Mouse (Mus musculus) small intestine, adult 2 months (tissue): ENCODE data around the gene Icmt.
A peak's percentile ranks its signal among the peaks of the same experiment; 100 is the strongest.

ENCODE experiments used
- CTCF ChIP-seq: fragments of 200-500 bp; IDR thresholded peaks from 2 replicates; pipeline ENCODE4 v1.5.1; 2012; ENCODE audit warnings: low read depth, mild to moderate bottlenecking, control low read depth, inconsistent platforms, low read length, moderate library complexity, mixed read lengths; ENCODE audit not compliant: insufficient replicate concordance, insufficient read length; ENCODE audit errors: extremely low read depth
- POLR2A ChIP-seq: fragments of 200-500 bp; IDR thresholded peaks from 2 replicates; pipeline ENCODE4 v1.6.1; 2012; ENCODE audit warnings: low read depth, mild to moderate bottlenecking, control low read depth, inconsistent platforms, low read length, moderate library complexity

DNA sequence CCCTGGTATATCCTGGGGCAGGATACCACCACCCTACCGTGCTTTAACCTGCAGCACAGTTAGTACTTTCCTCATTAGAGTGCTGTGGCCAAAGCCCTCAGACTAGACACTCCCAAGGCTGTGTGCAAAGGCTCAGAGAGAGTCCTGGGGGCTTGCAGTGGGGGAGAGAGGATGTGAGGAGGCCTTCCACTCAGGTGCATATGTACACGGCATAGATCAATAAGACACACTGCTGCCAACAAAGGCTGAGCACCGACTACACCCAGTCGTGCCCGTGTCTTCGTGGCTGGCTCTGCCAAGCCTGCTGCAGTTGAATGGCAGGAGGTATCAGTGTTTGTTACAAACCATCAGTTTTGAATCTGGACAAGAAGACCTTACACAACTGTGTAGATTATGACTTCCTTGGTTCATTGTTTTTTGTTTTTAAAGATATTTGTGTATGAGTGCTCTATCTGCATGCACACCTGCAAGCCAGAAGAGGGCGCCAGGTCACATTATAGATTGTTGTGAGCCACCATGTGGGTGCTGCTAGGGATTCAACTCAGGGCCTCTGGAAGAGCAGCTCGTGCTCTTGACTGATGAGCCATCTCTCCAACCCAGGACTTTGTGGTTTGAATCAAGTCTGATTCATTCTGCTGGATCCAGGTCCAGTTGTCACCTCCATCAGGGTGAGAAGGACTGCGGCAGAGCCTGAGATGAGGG lies 32.0 kb upstream of the Icmt start:
- peak; percentile 44; the same call in 1 of the 2 replicates for TF ChIP-seq CTCF
- TF ChIP-seq POLR2A: no peak
